Mouse (Mus musculus) embryonic facial prominence, embryonic 15.5 days (tissue): ENCODE results near the gene Ankrd54. TPM values are rescaled to one million over a fixed set of nuclear protein-coding genes. Genes with fewer than 3 reads are reported as not detected.
"Not testable (repeated sequence)": the region's sequence is repeated elsewhere in the genome, so short reads cannot be mapped to it uniquely, and the experiment has no call there.

Experiments
- ATAC-seq: fragments of 200-750 bp; cut with Nextera tagmentation; 2 replicates; pipeline ENCODE4 v1.8.0; 2017; ENCODE audit warnings: low read depth, moderate TSS enrichment; ENCODE audit not compliant: insufficient number of reproducible peaks, low FRiP score, low TSS enrichment
- H3K27ac ChIP-seq: fragments of 300-500 bp; sonication (generic); replicated peaks from 2 replicates; pipeline ENCODE4 v1.5.1; 2015; ENCODE audit warnings: mild to moderate bottlenecking, inconsistent platforms
- H3K27me3 ChIP-seq: fragments of 300-500 bp; sonication (generic); 2 replicates; pipeline ENCODE4 v1.6.1; 2015; ENCODE audit warnings: inconsistent platforms
- H3K36me3 ChIP-seq: fragments of 300-500 bp; sonication (generic); 2 replicates; pipeline ENCODE4 v1.6.1; 2015; ENCODE audit warnings: mild to moderate bottlenecking, inconsistent platforms
- H3K4me1 ChIP-seq: fragments of 300-500 bp; sonication (generic); 2 replicates; pipeline ENCODE4 v1.6.1; 2015; ENCODE audit warnings: inconsistent platforms
- H3K4me2 ChIP-seq: fragments of 300-500 bp; sonication (generic); replicated peaks from 2 replicates; pipeline ENCODE4 v1.6.1; 2015; ENCODE audit warnings: mild to moderate bottlenecking, inconsistent platforms
- H3K4me3 ChIP-seq: fragments of 300-500 bp; sonication (generic); replicated peaks from 2 replicates; pipeline ENCODE4 v1.5.1; 2015; ENCODE audit warnings: mild to moderate bottlenecking, inconsistent platforms
- H3K9ac ChIP-seq: fragments of 300-500 bp; sonication (generic); 2 replicates; pipeline ENCODE4 v1.6.1; 2015; ENCODE audit warnings: inconsistent platforms
- H3K9me3 ChIP-seq: fragments of 300-500 bp; sonication (generic); replicated peaks from 2 replicates; pipeline ENCODE4 v1.6.1; 2016; ENCODE audit warnings: inconsistent platforms
- whole genome bisulfite sequencing: fragments of 180-500 bp; shearing (Covaris S2); methylation state at CpG from one replicate; pipeline ENCODE4 v1.1.7; 2015; 5-methylcytosine and 5-hydroxymethylcytosine counted together
- polyA plus RNA-seq: library from polyadenylated mRNA; unstranded; fragments of >200 nt; fragmentation: Nextera tagmentation; extraction: Ambion mirVana; gene quantifications from 2 replicates; pipeline ENCODE4 v1.2.1, GENCODE M21; 2015

Ankrd54 gene
- polyA plus RNA-seq, 1 experiment from 2014 or later = 71.7 TPM

- no peaks in the 10 kb centered on the region for H3K9me3 ChIP-seq
- H3K4me1 ChIP-seq = peaks cover 44% of the 10 kb centered on the region
- peak within 1 kb of the TSS; percentile 50 for H3K9ac ChIP-seq
- H3K4me2 ChIP-seq = peak within 1 kb of the TSS; percentile 98
- peaks cover 46% of the 10 kb centered on the region for H3K27me3 ChIP-seq
- peak within 1 kb of the TSS; percentile 60 for H3K4me3 ChIP-seq
- 73% methylated on average over 6 of the region's 6 CpGs for WGBS
- ATAC-seq = no peak
- peaks cover 9% of the 10 kb centered on the region; the same call in 1 of the 2 replicates for H3K36me3 ChIP-seq
- no peak within 1 kb of the TSS for H3K27ac ChIP-seq
Observed at GRCm38 (mm10) chr15:79041585-79041984, 21.1 kb downstream of the Ankrd54 start, which contains the start of gene Galr3. Galr3 (plus strand) TSS chr15:79041885.

- Histone ChIP-seq H3K4me1 (peaks cover 44% of the 10 kb centered on the region), H3K4me3 (peak overlapping the region; percentile 30), H3K27me3 (peaks cover 46% of the 10 kb centered on the region), H3K9ac (no peak overlapping the region), H3K36me3 (peaks cover 17% of the 10 kb centered on the region), H3K27ac (no peak overlapping the region), H3K4me2 (peak overlapping the region; percentile 50), H3K9me3 (no peaks in the 10 kb centered on the region)
- no peak for ATAC-seq
- 18% methylated on average over 24 of the region's 24 CpGs for WGBS
Observed at GRCm38 (mm10) chr15:79040501-79041416, 21.9 kb downstream of the Ankrd54 start.

GRCm38 (mm10) chr15:79038853-79039252 is 23.8 kb downstream of the Ankrd54 start:
- peak; percentile 56; the same call in 1 of the 2 replicates for ATAC-seq
- Histone ChIP-seq H3K4me3 (no peak overlapping the region), H3K27me3 (peaks cover 38% of the 10 kb centered on the region), H3K9me3 (no peaks in the 10 kb centered on the region), H3K4me1 (peaks cover 44% of the 10 kb centered on the region), H3K36me3 (peaks cover 30% of the 10 kb centered on the region), H3K27ac (no peak overlapping the region), H3K9ac (no peak overlapping the region), H3K4me2 (no peak overlapping the region)
- WGBS = 22% methylated on average over 7 of the region's 7 CpGs

DNA sequence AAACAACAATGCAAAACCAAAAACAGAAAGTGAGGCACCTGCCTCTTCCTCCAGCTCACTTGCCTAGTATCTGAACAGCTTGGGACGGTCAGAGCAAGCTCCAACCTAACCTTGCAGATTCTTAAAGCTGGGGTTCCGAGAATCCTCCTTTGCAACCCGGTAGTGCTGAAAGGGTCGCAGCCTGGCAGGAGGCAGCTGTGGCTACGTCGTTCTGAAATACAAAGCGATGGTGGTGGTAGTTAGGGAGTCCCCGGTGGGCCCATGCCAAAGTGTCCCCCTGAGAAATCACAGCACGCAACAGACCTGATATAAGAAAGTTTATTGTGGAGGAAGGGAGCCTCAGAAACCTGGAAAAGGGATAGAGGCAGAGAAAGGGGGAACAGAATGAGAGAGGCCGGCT is 24.4 kb downstream of the Ankrd54 start:
- peaks cover 33% of the 10 kb centered on the region for H3K27me3 ChIP-seq
- H3K27ac ChIP-seq = no peak overlapping the region
- peaks cover 30% of the 10 kb centered on the region for H3K36me3 ChIP-seq
- H3K9me3 ChIP-seq = no peaks in the 10 kb centered on the region
- 0 out of 2 replicates have a peak overlapping the region, but pooled peaks have one; percentile 17 for H3K4me2 ChIP-seq
- peaks cover 43% of the 10 kb centered on the region for H3K4me1 ChIP-seq
- no peak overlapping the region for H3K9ac ChIP-seq
- 66% methylated on average over 10 of the region's 10 CpGs for WGBS
- no peak for ATAC-seq
- H3K4me3 ChIP-seq = no peak overlapping the region

DNA sequence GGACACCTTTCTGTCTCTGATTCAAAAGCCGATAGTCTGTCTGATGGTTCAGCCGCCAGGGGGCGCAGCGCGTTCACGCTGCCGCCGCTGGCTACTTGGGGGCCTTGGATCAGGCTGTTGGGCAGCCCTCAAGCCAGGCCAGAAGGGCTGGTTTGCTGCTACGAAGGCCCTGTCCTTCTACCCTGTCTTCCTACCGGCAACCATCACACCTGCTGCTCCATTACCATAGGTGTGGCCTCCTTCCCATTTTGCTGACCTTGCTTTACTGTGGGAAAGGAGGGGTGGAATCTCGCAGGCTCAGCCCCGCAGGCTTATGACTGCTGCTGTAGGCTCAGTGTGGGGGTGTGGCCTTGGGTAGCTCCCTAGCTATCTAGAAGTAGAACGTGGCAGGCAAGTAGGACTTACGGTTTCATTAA is 24.8 kb downstream of the Ankrd54 start:
- WGBS = 12% methylated on average over 14 of the region's 14 CpGs
- no peak for ATAC-seq
- H3K9ac ChIP-seq = no peak overlapping the region

DNA sequence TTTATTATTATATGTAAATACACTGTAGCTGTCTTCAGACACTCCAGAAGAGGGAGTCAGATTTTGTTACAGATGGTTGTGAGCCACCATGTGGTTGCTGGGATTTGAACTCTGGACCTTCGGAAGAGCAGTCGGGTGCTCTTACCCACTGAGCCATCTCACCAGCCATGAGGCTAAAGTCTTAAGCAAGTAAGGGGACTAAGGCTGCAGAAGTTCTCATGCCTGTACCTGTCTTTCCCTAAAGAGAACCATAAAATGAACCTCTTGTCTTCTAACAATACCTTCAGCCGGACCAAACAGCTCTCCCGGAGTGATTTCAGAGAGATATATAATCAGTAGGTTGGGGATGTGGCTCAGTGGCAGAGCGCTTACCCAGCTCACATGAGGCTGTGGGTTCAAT is 30.8 kb downstream of the Ankrd54 start:
- not testable (repeated sequence) for H3K27ac ChIP-seq, H3K4me2 ChIP-seq, H3K9me3 ChIP-seq, H3K4me3 ChIP-seq, H3K9ac ChIP-seq, ATAC-seq, H3K27me3 ChIP-seq
- peaks cover 17% of the 10 kb centered on the region for H3K4me1 ChIP-seq
- 90% methylated on average over 5 of the region's 5 CpGs for WGBS
- H3K36me3 ChIP-seq = peaks cover 24% of the 10 kb centered on the region

More for the DNA sequence above, 24.8 kb downstream of the Ankrd54 start:
- Histone ChIP-seq H3K27me3 (peaks cover 28% of the 10 kb centered on the region), H3K27ac (no peak overlapping the region), H3K4me3 (no peak overlapping the region), H3K36me3 (peaks cover 30% of the 10 kb centered on the region), H3K9me3 (no peaks in the 10 kb centered on the region), H3K4me2 (0 out of 2 replicates have a peak overlapping the region, but pooled peaks have one; percentile 17), H3K4me1 (peaks cover 39% of the 10 kb centered on the region)

- Histone ChIP-seq H3K4me2 (peak overlapping the region; percentile 97), H3K27ac (peak overlapping the region; percentile 97), H3K36me3 (peaks cover 14% of the 10 kb centered on the region), H3K4me1 (peaks cover 27% of the 10 kb centered on the region), H3K27me3 (no peaks in the 10 kb centered on the region), H3K9ac (peak overlapping the region; percentile 91), H3K4me3 (peak overlapping the region; percentile 81), H3K9me3 (no peaks in the 10 kb centered on the region)
- peak; percentile 88 for ATAC-seq
- WGBS = 1% methylated on average over 52 of the region's 52 CpGs
Observed at GRCm38 (mm10) chr15:79030551-79031435, 31.9 kb downstream of the Ankrd54 start.

DNA sequence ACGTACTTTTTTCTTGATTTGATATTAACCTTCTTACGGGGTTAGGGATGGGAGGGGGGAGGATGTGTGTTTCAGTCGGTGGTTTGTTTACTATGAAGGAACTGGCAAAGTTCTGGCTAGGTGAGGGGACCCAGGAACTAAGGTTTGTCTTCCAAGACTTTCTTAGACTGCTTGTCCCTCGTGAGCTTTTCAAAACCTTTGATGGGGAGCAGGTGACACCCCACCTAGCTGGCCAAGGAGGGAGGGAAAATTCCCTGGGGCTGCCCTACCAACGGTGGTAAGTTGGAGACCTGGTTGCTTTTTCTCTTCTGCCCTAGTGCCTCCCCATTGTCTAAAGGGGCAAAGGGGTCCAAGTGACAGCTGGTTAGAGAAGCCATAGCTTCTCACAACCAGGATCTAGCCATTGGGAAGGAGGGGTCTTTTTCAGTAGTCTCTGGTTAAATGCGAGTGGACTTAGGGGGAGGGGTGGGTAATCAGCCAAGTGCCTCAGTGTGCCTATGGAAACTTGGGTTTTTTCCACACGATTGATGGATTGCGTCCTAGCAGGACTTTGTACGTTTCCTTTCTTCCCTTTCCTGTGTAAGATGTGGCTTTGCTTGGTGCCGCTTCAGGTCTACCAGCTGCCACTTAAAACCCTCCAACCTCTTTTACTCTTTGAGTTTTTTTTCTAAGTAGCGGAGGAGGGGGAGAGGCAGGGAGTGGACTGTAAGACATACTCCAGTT is 33.0 kb downstream of the Ankrd54 start:
- 0 out of 2 replicates have a peak, but pooled peaks cover 3% of the 10 kb centered on the region for H3K36me3 ChIP-seq
- H3K27me3 ChIP-seq = no peaks in the 10 kb centered on the region
- no peaks in the 10 kb centered on the region for H3K9me3 ChIP-seq
- H3K9ac ChIP-seq = peak overlapping the region; percentile 91
- H3K4me2 ChIP-seq = peak overlapping the region; percentile 97
- peaks cover 32% of the 10 kb centered on the region for H3K4me1 ChIP-seq
- peak overlapping the region; percentile 81 for H3K4me3 ChIP-seq
- WGBS = 6% methylated on average over 11 of the region's 11 CpGs
- H3K27ac ChIP-seq = peak overlapping the region; percentile 97
- no peak for ATAC-seq

GRCm38 (mm10) chr15:79028823-79029484 is 33.7 kb downstream of the Ankrd54 start:
- Histone ChIP-seq H3K9ac (peak overlapping the region; percentile 91), H3K4me1 (peaks cover 32% of the 10 kb centered on the region), H3K27ac (peak overlapping the region; percentile 97), H3K4me3 (peak overlapping the region; percentile 81), H3K9me3 (no peaks in the 10 kb centered on the region), H3K27me3 (no peaks in the 10 kb centered on the region), H3K36me3 (no peaks in the 10 kb centered on the region), H3K4me2 (peak overlapping the region; percentile 97)
- 23% methylated on average over 16 of the region's 16 CpGs for WGBS
- ATAC-seq = no peak

GRCm38 (mm10) chr15:79028237-79028738 is 34.4 kb downstream of the Ankrd54 start, which contains the start of gene H1f0:
H1f0 (plus strand) TSS chr15:79028450.
- H3K4me1 ChIP-seq = peaks cover 32% of the 10 kb centered on the region
- H3K27me3 ChIP-seq = no peaks in the 10 kb centered on the region
- H3K9ac ChIP-seq = peak within 1 kb of the TSS; percentile 91
- peak; percentile 82 for ATAC-seq
- H3K4me2 ChIP-seq = peak within 1 kb of the TSS; percentile 97
- H3K27ac ChIP-seq = peak within 1 kb of the TSS; percentile 97
- peak within 1 kb of the TSS; percentile 81 for H3K4me3 ChIP-seq
- under 1% methylated on average over 56 of the region's 58 CpGs for WGBS
- no peaks in the 10 kb centered on the region for H3K9me3 ChIP-seq
- no peaks in the 10 kb centered on the region for H3K36me3 ChIP-seq
